Mouse (Mus musculus) cerebellum, adult 2 months (tissue): ENCODE results near the gene Ift81. TPM values are rescaled to one million over a fixed set of nuclear protein-coding genes. Genes with fewer than 3 reads are reported as not detected.

Experiments used
- DNase-seq, 2 experiments: peaks; one replicate each; pipeline ENCODE4 v3.0.0; 2021
- H3K27ac ChIP-seq: fragments of 200-500 bp; 2 replicates; pipeline ENCODE4 v1.5.1; 2012; ENCODE audit warnings: low read length, control low read depth, inconsistent platforms; ENCODE audit not compliant: insufficient read depth
- H3K27me3 ChIP-seq: fragments of 200-500 bp; 2 replicates; pipeline ENCODE4 v1.6.1; 2012; ENCODE audit warnings: inconsistent platforms, mild to moderate bottlenecking, low read length, moderate library complexity; ENCODE audit not compliant: control insufficient read depth, insufficient read depth
- H3K4me1 ChIP-seq: fragments of 200-500 bp; 2 replicates; pipeline ENCODE4 v1.6.1; 2011; ENCODE audit warnings: low read length; ENCODE audit not compliant: control insufficient read depth, insufficient read depth
- H3K4me3 ChIP-seq: fragments of 200-500 bp; replicated peaks from 2 replicates; pipeline ENCODE3; 2011; ENCODE audit warnings: mild to moderate bottlenecking, low read depth, low read length, control low read depth; ENCODE audit not compliant: insufficient read depth
- CTCF ChIP-seq: fragments of 200-500 bp; IDR thresholded peaks from 2 replicates; pipeline ENCODE4 v1.5.1; 2011; ENCODE audit warnings: low read depth, mild to moderate bottlenecking, control low read depth, low read length, moderate library complexity, borderline replicate concordance; ENCODE audit not compliant: insufficient read depth
- POLR2A ChIP-seq: fragments of 200-500 bp; IDR thresholded peaks from 2 replicates; pipeline ENCODE4 v1.6.1; 2011; ENCODE audit warnings: low read length, control low read depth, borderline replicate concordance; ENCODE audit not compliant: insufficient read depth
- WGBS: fragments of 180-500 bp; shearing (Covaris S2); methylation state at CpG from one replicate; pipeline ENCODE4 v1.1.7; 2018; 5-methylcytosine and 5-hydroxymethylcytosine counted together
- polyA plus RNA-seq: library from polyadenylated mRNA; depleted of rRNA; stranded (reverse); fragments of >200 nt; gene quantifications from 2 replicates; pipeline ENCODE4 v1.2.3, GENCODE M21; 2012; rRNA removed

The Ift81 gene
- polyA plus RNA-seq, 1 experiment = 20.4 TPM

DNA sequence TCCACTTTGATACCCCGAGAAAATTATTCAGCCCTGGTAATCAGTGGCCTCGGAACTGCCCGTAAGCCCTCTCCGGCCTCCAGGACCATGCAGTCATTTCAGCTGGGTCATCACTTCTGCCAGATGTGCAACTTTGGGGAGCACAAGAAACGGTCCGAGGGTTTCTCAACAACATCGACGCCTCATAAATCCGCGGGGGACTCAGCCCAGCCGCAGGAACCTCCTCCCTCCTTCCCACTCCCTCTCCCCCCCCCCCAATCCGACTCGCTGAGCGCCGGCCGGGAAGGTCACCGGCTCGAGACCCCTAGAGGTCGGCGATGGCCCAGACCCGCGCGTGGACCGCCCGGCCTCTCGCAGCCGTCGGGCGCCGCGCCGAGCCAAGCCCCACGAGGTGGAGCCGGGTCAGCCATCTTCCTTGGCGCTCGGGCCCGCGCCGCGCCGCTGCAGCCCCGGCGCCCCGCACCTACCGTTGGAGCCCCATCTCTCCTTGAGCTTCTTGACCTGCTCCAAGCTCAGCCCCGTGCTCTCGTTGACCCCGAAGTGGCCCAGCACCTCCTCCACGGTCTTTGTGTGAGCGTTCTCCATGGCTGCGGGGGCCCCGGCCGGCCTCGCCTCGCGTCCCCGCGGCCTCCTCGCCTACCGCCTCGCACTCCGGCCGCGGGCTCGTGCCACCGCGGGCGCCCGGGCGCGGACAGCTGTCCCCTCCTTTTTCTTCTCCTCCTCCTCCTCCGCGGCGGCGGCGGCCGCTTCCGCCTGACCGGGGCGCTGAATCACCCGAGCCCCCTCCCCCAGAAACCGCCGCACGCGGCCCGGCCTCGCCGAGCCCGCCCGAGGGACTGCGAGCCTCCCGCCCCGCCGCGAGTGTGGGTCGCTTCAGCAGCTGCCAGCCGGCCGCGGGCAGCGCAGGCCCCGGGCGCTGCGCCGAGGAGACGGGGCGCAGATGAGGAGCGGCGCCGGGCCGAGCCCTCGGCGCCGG, 112.9 kb downstream of the Ift81 start:
- Histone ChIP-seq H3K4me1 (peaks cover 11% of the 10 kb centered on the region), H3K4me3 (peak overlapping the region; percentile 99), H3K27me3 (no peaks in the 10 kb centered on the region), H3K27ac (peak overlapping the region; percentile 87)
- peak; percentile 65 to 77 for DNase-seq
- TF ChIP-seq POLR2A (no peak), CTCF (no peak)
- under 1% methylated on average over 108 of the region's 113 CpGs for WGBS

DNA sequence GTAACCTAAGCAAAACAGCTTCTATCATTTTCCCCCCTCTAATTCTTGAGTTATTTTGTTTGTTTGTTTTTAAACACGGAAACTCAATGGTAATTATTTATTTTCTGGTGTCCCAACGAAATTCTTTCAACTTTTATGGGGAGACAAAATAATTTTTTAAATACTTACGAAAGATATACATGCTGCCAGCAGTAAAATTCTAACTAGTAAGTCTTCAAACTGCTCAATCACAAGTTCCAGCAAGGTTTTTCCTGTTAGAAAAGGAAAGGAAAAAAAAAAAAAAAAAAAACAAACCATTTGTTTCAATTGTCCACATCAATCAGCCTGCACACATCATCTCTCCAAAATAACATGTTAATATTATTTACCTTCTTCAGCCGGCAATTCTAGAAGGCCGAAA, 113.8 kb downstream of the Ift81 start:
- Histone ChIP-seq H3K27ac (no peak overlapping the region; the same call in 1 of the 2 replicates), H3K4me3 (peak overlapping the region; percentile 99), H3K4me1 (peaks cover 11% of the 10 kb centered on the region), H3K27me3 (no peaks in the 10 kb centered on the region)
- no peak for DNase-seq
- TF ChIP-seq CTCF (no peak), POLR2A (no peak)
- 21% methylated on average over 5 of the region's 5 CpGs for WGBS

Other genes starting within 250 kb of the Ift81 start
- gene Gpn3, start 242.6 kb downstream of the Ift81 start, polyA plus RNA-seq = 46.5 and 48.7 TPM in 2 replicates
- gene Fam216a, start 242.2 kb downstream of the Ift81 start, polyA plus RNA-seq = 94.8 and 98.5 TPM in 2 replicates
- gene Arpc3, start 222.6 kb downstream of the Ift81 start, polyA plus RNA-seq = 189 and 203 TPM in 2 replicates
- 36.0 and 38.0 TPM in 2 replicates for gene Anapc7, start 192.8 kb downstream of the Ift81 start, polyA plus RNA-seq
- 422 and 482 TPM in 2 replicates for gene Atp2a2, start 112.3 kb downstream of the Ift81 start, polyA plus RNA-seq
- 13.5 and 16.8 TPM in 2 replicates for gene P2rx7, start 29.4 kb upstream of the Ift81 start, polyA plus RNA-seq
- gene P2rx4, start 93.0 kb upstream of the Ift81 start, polyA plus RNA-seq = 42.0 and 48.3 TPM in 2 replicates
- gene Camkk2, start 164.9 kb upstream of the Ift81 start, polyA plus RNA-seq = 212 and 243 TPM in 2 replicates
- 325 and 326 TPM in 2 replicates for gene Anapc5, start 206.8 kb upstream of the Ift81 start, polyA plus RNA-seq
- gene Rnf34, start 235.5 kb upstream of the Ift81 start, polyA plus RNA-seq = 44.8 and 45.6 TPM in 2 replicates